Mouse (Mus musculus): ENCODE measurements around the gene Xrra1. TPM values are rescaled to one million over a fixed set of nuclear protein-coding genes. Genes with fewer than 3 reads are reported as not detected.
"Not testable (repeated sequence)": the region's sequence is repeated elsewhere in the genome, so short reads cannot be mapped to it uniquely, and the experiment has no call there.

Gene Xrra1
- polyA plus RNA-seq, 1 experiment from 2014 or later = not detected

GRCm38 (mm10) chr7:99919971-99920370 lies 61.1 kb downstream of the Xrra1 start:
- 78% methylated on average over 6 of the region's 6 CpGs for WGBS (ENCODE audit: insufficient replicate concordance)
- H3K9me3 ChIP-seq (replicated peaks) = no peaks in the 10 kb centered on the region
- peaks cover 8% of the 10 kb centered on the region; the same call in 1 of the 2 replicates for H3K4me1 ChIP-seq (replicated peaks)
- no peak overlapping the region for H3K27ac ChIP-seq (replicated peaks)
- no peak overlapping the region for H3K9ac ChIP-seq
- H3K4me2 ChIP-seq = no peak overlapping the region
- peaks cover 13% of the 10 kb centered on the region for H3K36me3 ChIP-seq (replicated peaks)
- H3K4me3 ChIP-seq (replicated peaks) = no peak overlapping the region
- no peak for ATAC-seq (ENCODE audit: insufficient read depth)
- peaks cover 46% of the 10 kb centered on the region for H3K27me3 ChIP-seq

DNA sequence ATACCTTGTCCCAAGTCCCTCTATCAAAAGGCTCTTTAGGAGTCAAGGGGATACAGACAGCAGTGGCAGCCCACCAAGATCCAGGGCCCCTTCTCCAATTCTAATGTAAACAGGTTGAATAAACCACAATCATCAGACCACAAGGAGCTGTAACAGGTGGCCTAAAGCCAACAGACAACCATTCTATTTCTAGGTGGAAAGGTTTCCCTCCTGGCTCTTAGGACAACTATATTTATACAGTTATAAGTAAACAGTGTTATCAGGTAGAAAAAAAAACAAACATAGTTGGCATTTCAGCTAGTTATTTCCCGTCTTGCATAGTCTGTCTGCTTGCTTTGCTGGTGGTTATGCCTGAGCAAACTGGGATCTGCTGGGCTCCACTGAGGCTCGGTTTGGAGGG lies 61.5 kb downstream of the Xrra1 start:
- no peak for ATAC-seq (ENCODE audit: insufficient read depth)

GRCm38 (mm10) chr7:99926916-99927714 lies 68.2 kb downstream of the Xrra1 start:
- Histone ChIP-seq H3K27ac (replicated peaks) (no peak overlapping the region), H3K4me1 (replicated peaks) (no peaks in the 10 kb centered on the region), H3K4me3 (replicated peaks) (no peak overlapping the region), H3K4me2 (no peak overlapping the region), H3K36me3 (replicated peaks) (peaks cover 53% of the 10 kb centered on the region), H3K9me3 (replicated peaks) (no peaks in the 10 kb centered on the region), H3K27me3 (no peaks in the 10 kb centered on the region), H3K9ac (no peak overlapping the region)
- ATAC-seq (ENCODE audit: insufficient read depth) = no peak
- 70% methylated on average over 10 of the region's 10 CpGs for WGBS (ENCODE audit: insufficient replicate concordance)

More for the DNA sequence above, 61.5 kb downstream of the Xrra1 start:
- H3K36me3 ChIP-seq (replicated peaks) = peaks cover 17% of the 10 kb centered on the region
- no peak overlapping the region for H3K27ac ChIP-seq (replicated peaks)
- 50% methylated on average over 2 of the region's 2 CpGs for WGBS (ENCODE audit: insufficient replicate concordance)
- no peak overlapping the region for H3K9ac ChIP-seq
- H3K9me3 ChIP-seq (replicated peaks) = no peaks in the 10 kb centered on the region
- H3K27me3 ChIP-seq = peaks cover 42% of the 10 kb centered on the region
- H3K4me2 ChIP-seq = no peak overlapping the region
- H3K4me3 ChIP-seq (replicated peaks) = no peak overlapping the region
- H3K4me1 ChIP-seq (replicated peaks) = peaks cover 8% of the 10 kb centered on the region; the same call in 1 of the 2 replicates

DNA sequence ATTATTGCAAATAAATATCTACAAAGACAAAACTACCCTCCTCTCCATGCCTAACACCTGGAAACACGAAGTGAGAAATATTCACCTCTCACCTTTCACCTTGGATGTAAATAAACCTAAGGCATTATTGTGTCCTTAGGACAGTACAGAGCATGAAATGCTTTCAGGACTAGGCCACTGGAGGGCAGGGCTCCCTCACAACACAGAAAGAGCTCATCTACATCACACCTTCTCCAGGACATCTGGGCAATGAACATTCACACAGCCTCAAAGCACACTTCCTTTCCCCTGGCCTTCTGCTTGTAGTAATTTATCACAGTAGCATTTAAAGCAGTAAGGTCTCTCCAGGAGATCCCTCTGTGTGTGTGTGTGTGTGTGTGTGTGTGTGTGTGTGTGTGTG lies 76.8 kb downstream of the Xrra1 start:
- ATAC-seq (ENCODE audit: insufficient read depth) = no peak
- WGBS (ENCODE audit: insufficient replicate concordance) = 65% methylated on average over 1 of the region's 1 CpGs

GRCm38 (mm10) chr7:99940669-99941068 lies 81.8 kb downstream of the Xrra1 start:
- Histone ChIP-seq H3K9ac (no peak overlapping the region), H3K27me3 (no peaks in the 10 kb centered on the region), H3K4me1 (replicated peaks) (no peaks in the 10 kb centered on the region), H3K9me3 (replicated peaks) (no peaks in the 10 kb centered on the region), H3K36me3 (replicated peaks) (peaks cover 61% of the 10 kb centered on the region), H3K4me2 (no peak overlapping the region), H3K4me3 (replicated peaks) (no peak overlapping the region), H3K27ac (replicated peaks) (no peak overlapping the region)
- 90% methylated on average over 1 of the region's 1 CpGs for WGBS (ENCODE audit: insufficient replicate concordance)
- no peak for ATAC-seq (ENCODE audit: insufficient read depth)

More for the DNA sequence above, 76.8 kb downstream of the Xrra1 start:
- Histone ChIP-seq H3K36me3 (replicated peaks) (peaks cover 43% of the 10 kb centered on the region), H3K4me2 (no peak overlapping the region), H3K27ac (replicated peaks) (no peak overlapping the region), H3K27me3 (no peaks in the 10 kb centered on the region), H3K9ac (no peak overlapping the region), H3K4me3 (replicated peaks) (no peak overlapping the region), H3K4me1 (replicated peaks) (no peaks in the 10 kb centered on the region), H3K9me3 (replicated peaks) (no peaks in the 10 kb centered on the region)

DNA sequence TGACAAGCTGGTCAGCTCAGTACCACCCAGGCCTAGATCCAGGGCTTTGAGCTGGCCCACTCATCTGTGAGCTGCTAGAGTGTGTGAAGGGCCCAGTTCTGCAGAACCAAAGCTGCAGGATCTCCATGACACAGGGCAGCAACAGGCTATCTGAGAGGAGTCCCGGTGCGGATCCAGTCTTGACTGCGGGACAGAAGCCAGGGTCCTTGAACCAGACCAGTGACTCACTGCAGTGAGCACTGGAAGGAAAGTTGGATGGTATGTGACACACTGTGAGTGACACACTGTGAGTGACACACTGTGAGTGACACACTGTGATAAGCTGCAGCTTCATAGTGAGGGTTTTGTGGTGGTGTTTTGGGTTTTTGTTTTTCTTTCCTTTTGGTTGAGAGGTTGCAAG lies 85.6 kb downstream of the Xrra1 start:
- H3K4me2 ChIP-seq = no peak overlapping the region
- no peaks in the 10 kb centered on the region for H3K4me1 ChIP-seq (replicated peaks)
- no peak overlapping the region for H3K4me3 ChIP-seq (replicated peaks)
- ATAC-seq (ENCODE audit: insufficient read depth) = no peak
- H3K27ac ChIP-seq (replicated peaks) = no peak overlapping the region
- no peaks in the 10 kb centered on the region for H3K27me3 ChIP-seq
- WGBS (ENCODE audit: insufficient replicate concordance) = 92% methylated on average over 3 of the region's 3 CpGs
- H3K9me3 ChIP-seq (replicated peaks) = no peaks in the 10 kb centered on the region
- H3K36me3 ChIP-seq (replicated peaks) = peaks cover 73% of the 10 kb centered on the region
- H3K9ac ChIP-seq = no peak overlapping the region

- not testable (repeated sequence) for H3K9ac ChIP-seq; ATAC-seq (ENCODE audit: insufficient read depth); H3K27ac ChIP-seq (replicated peaks); H3K4me3 ChIP-seq (replicated peaks); H3K9me3 ChIP-seq (replicated peaks); H3K4me2 ChIP-seq; H3K4me1 ChIP-seq (replicated peaks); H3K27me3 ChIP-seq
- WGBS (ENCODE audit: insufficient replicate concordance) = 81% methylated on average over 22 of the region's 22 CpGs
- H3K36me3 ChIP-seq (replicated peaks) = peaks cover 72% of the 10 kb centered on the region
Observed at GRCm38 (mm10) chr7:99945012-99945411, 86.1 kb downstream of the Xrra1 start.

GRCm38 (mm10) chr7:99945939-99946338 lies 87.0 kb downstream of the Xrra1 start:
- Histone ChIP-seq H3K4me1 (replicated peaks) (no peaks in the 10 kb centered on the region), H3K27ac (replicated peaks) (no peak overlapping the region), H3K9me3 (replicated peaks) (no peaks in the 10 kb centered on the region), H3K27me3 (no peaks in the 10 kb centered on the region), H3K9ac (no peak overlapping the region), H3K4me2 (no peak overlapping the region), H3K4me3 (replicated peaks) (no peak overlapping the region), H3K36me3 (replicated peaks) (peaks cover 63% of the 10 kb centered on the region)
- ATAC-seq (ENCODE audit: insufficient read depth) = no peak
- WGBS (ENCODE audit: insufficient replicate concordance) = 79% methylated on average over 3 of the region's 3 CpGs

- ATAC-seq (ENCODE audit: insufficient read depth) = no peak
- H3K36me3 ChIP-seq (replicated peaks) = peaks cover 60% of the 10 kb centered on the region
- H3K4me3 ChIP-seq (replicated peaks) = no peak overlapping the region
- no peaks in the 10 kb centered on the region for H3K9me3 ChIP-seq (replicated peaks)
- H3K4me1 ChIP-seq (replicated peaks) = no peaks in the 10 kb centered on the region
- 51% methylated on average over 4 of the region's 4 CpGs for WGBS (ENCODE audit: insufficient replicate concordance)
- no peak overlapping the region for H3K27ac ChIP-seq (replicated peaks)
- H3K27me3 ChIP-seq = no peaks in the 10 kb centered on the region
- H3K4me2 ChIP-seq = no peak overlapping the region
- H3K9ac ChIP-seq = no peak overlapping the region
Observed at GRCm38 (mm10) chr7:99946356-99946755, 87.4 kb downstream of the Xrra1 start.

GRCm38 (mm10) chr7:99947329-99947728 lies 88.4 kb downstream of the Xrra1 start:
- no peaks in the 10 kb centered on the region for H3K4me1 ChIP-seq (replicated peaks)
- H3K4me2 ChIP-seq = no peak overlapping the region
- no peak overlapping the region for H3K27ac ChIP-seq (replicated peaks)
- H3K9ac ChIP-seq = no peak overlapping the region
- no peaks in the 10 kb centered on the region for H3K27me3 ChIP-seq
- H3K9me3 ChIP-seq (replicated peaks) = no peaks in the 10 kb centered on the region
- H3K36me3 ChIP-seq (replicated peaks) = peaks cover 59% of the 10 kb centered on the region
- 59% methylated on average over 9 of the region's 9 CpGs for WGBS (ENCODE audit: insufficient replicate concordance)
- no peak overlapping the region for H3K4me3 ChIP-seq (replicated peaks)
- no peak for ATAC-seq (ENCODE audit: insufficient read depth)

DNA sequence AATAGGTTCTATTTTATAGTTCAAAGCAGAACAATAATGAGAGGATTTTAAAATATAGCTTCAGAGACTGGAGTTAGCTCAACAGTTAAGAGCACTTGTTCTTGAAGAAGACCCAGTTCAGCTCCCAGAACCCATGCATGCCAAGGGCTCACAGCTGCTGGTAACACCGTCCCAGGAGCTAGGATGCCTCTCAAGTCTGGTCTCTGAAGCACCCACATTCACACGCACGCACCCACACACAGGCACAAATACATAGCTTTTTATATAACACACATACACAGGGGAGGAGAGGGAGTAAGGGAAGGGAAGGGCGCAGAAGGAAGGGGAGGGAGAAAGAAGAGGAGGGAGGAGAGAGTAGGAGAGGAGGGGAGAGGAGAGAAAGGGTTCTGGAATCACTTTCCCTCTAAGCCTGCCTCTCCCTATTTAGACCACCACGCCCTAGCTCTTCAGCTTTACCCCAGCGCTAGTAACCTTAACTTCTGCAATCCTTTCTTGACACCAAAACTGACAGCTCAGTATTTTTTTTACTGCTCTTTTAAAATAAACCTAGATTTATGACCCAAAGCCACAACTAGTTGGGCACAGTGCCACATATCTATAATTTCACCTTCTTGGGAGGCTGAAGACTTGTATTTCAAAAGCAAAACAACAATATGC lies 94.7 kb downstream of the Xrra1 start:
- 0 out of 2 replicates have a peak, but pooled peaks cover 2% of the 10 kb centered on the region for H3K4me1 ChIP-seq (replicated peaks)
- H3K9ac ChIP-seq = no peak overlapping the region
- H3K36me3 ChIP-seq (replicated peaks) = peaks cover 20% of the 10 kb centered on the region
- no peaks in the 10 kb centered on the region for H3K9me3 ChIP-seq (replicated peaks)
- H3K4me2 ChIP-seq = no peak overlapping the region
- no peak overlapping the region for H3K27ac ChIP-seq (replicated peaks)
- no peak overlapping the region for H3K4me3 ChIP-seq (replicated peaks)
- no peaks in the 10 kb centered on the region for H3K27me3 ChIP-seq
- WGBS (ENCODE audit: insufficient replicate concordance) = 78% methylated on average over 6 of the region's 6 CpGs
- ATAC-seq (ENCODE audit: insufficient read depth) = no peak

All from liver, embryonic 15.5 days (tissue).